Mouse (Mus musculus) heart, embryonic 13.5 days (tissue): ENCODE data around the gene Epha4. TPM values are rescaled to one million over a fixed set of nuclear protein-coding genes. Genes with fewer than 3 reads are reported as not detected.

Experiments
- ATAC-seq: fragments of 200-750 bp; cut with Nextera tagmentation; 2 replicates; pipeline ENCODE4 v1.8.0; 2017; ENCODE audit warnings: moderate TSS enrichment; ENCODE audit not compliant: insufficient number of reproducible peaks, low FRiP score, low TSS enrichment; ENCODE audit errors: extremely low read depth
- H3K27ac ChIP-seq: fragments of 300-500 bp; sonication (generic); replicated peaks from 2 replicates; pipeline ENCODE4 v1.5.1; 2015; ENCODE audit warnings: moderate library complexity, mild to moderate bottlenecking, inconsistent platforms
- H3K27me3 ChIP-seq: fragments of 300-500 bp; sonication (generic); replicated peaks from 2 replicates; pipeline ENCODE4 v1.6.1; 2015; ENCODE audit warnings: mild to moderate bottlenecking, inconsistent platforms
- H3K36me3 ChIP-seq: fragments of 300-500 bp; sonication (generic); 2 replicates; pipeline ENCODE4 v1.6.1; 2015; ENCODE audit warnings: mild to moderate bottlenecking, inconsistent platforms
- H3K4me1 ChIP-seq: fragments of 300-500 bp; sonication (generic); 2 replicates; pipeline ENCODE4 v1.6.1; 2015; ENCODE audit warnings: inconsistent platforms
- H3K4me2 ChIP-seq: fragments of 300-500 bp; sonication (generic); 2 replicates; pipeline ENCODE4 v1.6.1; 2015; ENCODE audit warnings: inconsistent platforms, mild to moderate bottlenecking, moderate library complexity
- H3K4me3 ChIP-seq: fragments of 300-500 bp; sonication (generic); 2 replicates; pipeline ENCODE4 v1.5.1; 2015; ENCODE audit warnings: moderate library complexity, mild to moderate bottlenecking, inconsistent platforms
- H3K9ac ChIP-seq: fragments of 300-500 bp; sonication (generic); 2 replicates; pipeline ENCODE4 v1.6.1; 2015; ENCODE audit warnings: inconsistent platforms, mild to moderate bottlenecking, moderate library complexity
- H3K9me3 ChIP-seq: fragments of 300-500 bp; sonication (generic); 2 replicates; pipeline ENCODE4 v1.6.1; 2016; ENCODE audit warnings: inconsistent platforms
- WGBS: fragments of 180-500 bp; shearing (Covaris S2); methylation state at CpG from one replicate; pipeline ENCODE4 v1.1.7; 2015; ENCODE audit warnings: mixed read lengths; 5-methylcytosine and 5-hydroxymethylcytosine counted together
- polyA plus RNA-seq: library from polyadenylated mRNA; unstranded; fragments of >200 nt; fragmentation: Nextera tagmentation; extraction: Ambion mirVana; gene quantifications from 2 replicates; pipeline ENCODE4 v1.2.1, GENCODE M21; 2015

The Epha4 gene
- polyA plus RNA-seq, 1 experiment from 2014 or later = 6.0 TPM

DNA sequence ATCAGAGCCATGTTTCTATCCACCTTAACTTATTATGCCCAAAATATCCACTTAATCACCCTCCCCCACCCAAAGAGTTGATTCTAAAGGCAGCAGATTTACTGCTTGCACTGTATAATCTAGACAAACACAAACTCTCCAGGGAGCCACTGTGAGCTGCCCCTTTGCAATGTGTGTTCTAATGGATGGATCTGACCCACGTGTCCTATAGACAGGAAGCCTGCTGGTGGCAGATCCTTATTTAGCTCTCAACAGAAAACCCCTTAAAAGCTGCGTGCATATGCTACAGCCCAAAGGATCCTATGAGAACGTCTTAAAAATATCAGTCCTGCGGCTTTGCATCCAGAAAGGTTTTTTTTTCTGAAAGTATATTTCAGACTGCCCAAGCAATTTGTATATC, 98.0 kb downstream of the Epha4 start:
- H3K4me1 ChIP-seq = peaks cover 21% of the 10 kb centered on the region
- no peak for ATAC-seq
- no peak overlapping the region for H3K9ac ChIP-seq
- H3K4me3 ChIP-seq = no peak overlapping the region
- H3K27ac ChIP-seq = no peak overlapping the region
- WGBS = 53% methylated on average over 4 of the region's 4 CpGs
- H3K4me2 ChIP-seq = no peak overlapping the region
- no peaks in the 10 kb centered on the region for H3K27me3 ChIP-seq
- no peaks in the 10 kb centered on the region for H3K9me3 ChIP-seq
- H3K36me3 ChIP-seq = no peaks in the 10 kb centered on the region

DNA sequence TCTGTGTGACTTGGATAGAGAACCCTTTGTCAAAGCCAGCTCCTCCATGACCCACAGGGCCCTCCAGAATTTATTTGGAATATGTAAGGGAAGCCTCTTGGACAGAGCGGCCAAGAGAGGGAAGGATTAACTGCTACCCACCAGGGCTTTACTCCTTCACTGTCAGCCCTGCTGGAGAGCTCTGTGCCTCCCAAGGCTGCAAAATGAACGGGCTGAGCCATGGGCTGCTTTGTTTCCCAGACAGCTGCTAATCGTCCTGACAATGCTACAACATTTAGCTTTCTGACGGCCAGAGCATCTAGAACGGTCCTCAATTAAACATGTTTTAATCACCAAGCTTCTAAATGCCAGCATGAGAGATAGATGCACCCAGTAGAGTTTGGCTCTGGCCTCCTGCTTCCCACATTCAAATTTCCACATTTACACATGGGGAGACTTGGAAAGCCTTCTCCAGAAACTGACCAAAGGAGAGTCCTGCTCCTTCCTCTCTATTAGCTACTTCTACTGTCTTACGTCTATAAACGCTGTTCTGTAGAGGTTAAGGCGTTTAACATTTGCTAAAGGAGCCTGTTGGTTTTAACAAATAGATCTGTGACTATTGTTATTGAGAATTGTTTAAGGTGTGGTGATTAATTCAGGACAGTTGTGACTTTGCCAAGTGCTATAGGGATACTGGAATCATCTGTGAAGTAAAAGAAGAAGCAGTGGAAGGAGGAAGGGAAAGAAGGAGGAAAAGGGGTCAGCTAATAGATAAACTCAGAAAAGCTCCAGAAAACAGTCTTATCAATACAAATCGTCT, 101.8 kb downstream of the Epha4 start:
- no peak overlapping the region for H3K4me2 ChIP-seq
- no peak overlapping the region for H3K27ac ChIP-seq
- no peaks in the 10 kb centered on the region for H3K36me3 ChIP-seq
- no peaks in the 10 kb centered on the region for H3K9me3 ChIP-seq
- no peak overlapping the region for H3K4me3 ChIP-seq
- WGBS = 39% methylated on average over 9 of the region's 9 CpGs
- no peaks in the 10 kb centered on the region for H3K27me3 ChIP-seq
- no peak overlapping the region for H3K9ac ChIP-seq
- no peak for ATAC-seq
- H3K4me1 ChIP-seq = peaks cover 19% of the 10 kb centered on the region

DNA sequence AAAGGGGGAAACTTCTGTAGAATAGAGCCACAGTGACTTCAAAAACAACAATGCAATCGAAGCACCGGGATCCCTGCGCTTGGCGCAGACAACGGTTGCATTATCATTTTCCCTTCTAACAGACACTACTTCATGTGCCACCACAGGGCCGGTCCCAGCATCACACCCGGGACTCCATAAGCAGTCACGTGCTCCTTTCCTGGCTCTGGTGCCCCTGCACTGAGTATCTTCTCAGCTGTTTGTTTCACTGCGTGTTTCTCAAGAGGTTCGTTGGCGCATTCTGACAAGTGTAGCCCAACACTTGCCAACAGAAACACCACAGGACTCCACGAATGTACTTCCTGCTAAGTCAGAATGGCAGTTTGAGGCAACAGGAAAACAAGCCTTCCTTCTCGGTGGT, 102.6 kb downstream of the Epha4 start:
- WGBS = 59% methylated on average over 13 of the region's 13 CpGs
- H3K4me2 ChIP-seq = 0 out of 2 replicates have a peak overlapping the region, but pooled peaks have one; percentile 9
- peaks cover 23% of the 10 kb centered on the region for H3K4me1 ChIP-seq
- no peaks in the 10 kb centered on the region for H3K9me3 ChIP-seq
- no peaks in the 10 kb centered on the region for H3K36me3 ChIP-seq
- H3K4me3 ChIP-seq = no peak overlapping the region
- ATAC-seq = no peak
- H3K27ac ChIP-seq = no peak overlapping the region
- H3K27me3 ChIP-seq = no peaks in the 10 kb centered on the region
- no peak overlapping the region for H3K9ac ChIP-seq

DNA sequence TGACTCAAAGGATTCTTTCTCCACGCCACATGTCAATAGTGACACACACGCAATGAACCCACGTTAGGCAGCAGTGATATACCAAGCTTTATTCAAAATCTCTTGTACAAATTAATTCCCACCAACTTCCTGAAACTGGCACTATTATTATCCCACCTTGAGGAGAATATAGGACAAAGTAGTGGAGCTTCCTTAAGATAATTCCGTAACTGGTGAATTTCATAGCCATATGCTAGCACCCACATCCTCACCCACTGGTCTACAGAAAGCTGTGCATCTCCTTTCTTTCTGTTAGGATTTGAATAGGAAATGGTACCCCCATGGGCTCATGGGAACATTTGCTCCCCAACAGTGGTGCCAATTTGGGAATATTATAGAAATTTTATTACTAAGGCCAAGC, 103.7 kb downstream of the Epha4 start:
- H3K36me3 ChIP-seq = no peaks in the 10 kb centered on the region
- WGBS = 90% methylated on average over 4 of the region's 4 CpGs

DNA sequence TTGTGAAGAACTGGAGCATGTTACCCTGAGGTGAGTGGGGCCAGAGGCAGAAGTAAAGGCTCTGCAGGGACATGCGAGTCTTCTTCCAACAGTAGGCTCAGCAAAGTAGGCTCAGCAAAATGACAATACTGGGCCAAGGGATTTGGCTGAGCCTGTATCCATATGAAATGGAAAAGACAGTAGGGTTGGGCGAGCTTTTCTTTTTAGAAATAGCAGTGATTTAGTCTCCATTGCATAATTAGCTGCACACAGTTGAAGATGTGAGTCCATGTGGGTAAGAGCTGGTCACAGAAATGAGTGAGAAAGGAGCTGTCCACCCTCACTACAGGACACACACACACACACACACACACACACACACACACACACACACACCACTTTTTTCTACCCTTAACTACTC, 104.2 kb downstream of the Epha4 start:
- Histone ChIP-seq H3K4me3 (no peak overlapping the region), H3K9ac (no peak overlapping the region), H3K9me3 (no peaks in the 10 kb centered on the region), H3K4me1 (peaks cover 23% of the 10 kb centered on the region), H3K27ac (no peak overlapping the region), H3K36me3 (no peaks in the 10 kb centered on the region), H3K27me3 (0 out of 2 replicates have a peak, but pooled peaks cover 4% of the 10 kb centered on the region), H3K4me2 (no peak overlapping the region)
- ATAC-seq = no peak
- WGBS = 86% methylated on average over 2 of the region's 2 CpGs

More for the DNA sequence above, 103.7 kb downstream of the Epha4 start:
- Histone ChIP-seq H3K4me2 (no peak overlapping the region), H3K4me3 (no peak overlapping the region), H3K9ac (no peak overlapping the region), H3K27ac (no peak overlapping the region), H3K27me3 (0 out of 2 replicates have a peak, but pooled peaks cover 4% of the 10 kb centered on the region), H3K9me3 (no peaks in the 10 kb centered on the region), H3K4me1 (peaks cover 23% of the 10 kb centered on the region)
- ATAC-seq = no peak

DNA sequence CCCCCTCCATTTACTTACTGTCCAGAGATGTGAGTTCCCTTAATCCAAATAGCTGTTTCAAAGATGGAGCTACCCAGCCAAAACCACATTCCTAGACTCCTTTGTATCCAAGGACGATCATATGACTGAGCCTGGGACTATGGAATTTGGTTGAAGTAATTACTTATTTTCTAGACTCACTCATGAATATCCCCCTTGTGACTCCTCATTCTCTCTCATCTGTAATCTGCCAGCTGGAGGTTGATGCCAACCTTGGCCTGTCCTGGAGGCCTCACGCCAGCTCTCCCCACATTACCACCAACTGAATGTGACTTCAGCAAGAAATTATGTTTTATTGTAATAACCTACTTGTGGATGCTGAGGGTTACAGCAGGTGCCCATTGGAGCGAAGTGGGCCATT, 104.7 kb downstream of the Epha4 start:
- peaks cover 23% of the 10 kb centered on the region for H3K4me1 ChIP-seq
- H3K9ac ChIP-seq = no peak overlapping the region
- no peaks in the 10 kb centered on the region for H3K9me3 ChIP-seq
- 89% methylated on average over 3 of the region's 3 CpGs for WGBS
- no peak overlapping the region for H3K4me3 ChIP-seq
- H3K27me3 ChIP-seq = 0 out of 2 replicates have a peak, but pooled peaks cover 4% of the 10 kb centered on the region
- H3K4me2 ChIP-seq = no peak overlapping the region
- H3K27ac ChIP-seq = no peak overlapping the region
- no peak for ATAC-seq
- no peaks in the 10 kb centered on the region for H3K36me3 ChIP-seq

DNA sequence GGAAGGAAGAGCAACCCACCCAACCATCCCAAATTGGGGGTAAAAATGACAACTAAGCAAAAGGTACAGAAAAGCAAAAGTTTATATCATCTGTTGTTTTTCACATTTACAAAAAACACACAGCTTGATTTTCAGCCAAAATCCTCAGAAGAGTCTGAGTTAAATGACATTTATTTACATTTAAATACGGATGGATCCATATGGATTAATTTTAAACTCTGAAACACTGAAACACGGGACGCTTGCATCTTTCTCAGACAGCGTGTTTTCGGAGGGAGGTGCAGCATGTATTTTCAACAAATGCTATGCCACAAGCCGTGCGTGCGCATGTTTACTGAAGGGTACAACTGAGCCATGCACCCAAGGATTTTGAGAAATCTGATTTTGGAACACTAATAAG, 105.4 kb downstream of the Epha4 start:
- Histone ChIP-seq H3K4me2 (no peak overlapping the region), H3K27me3 (0 out of 2 replicates have a peak, but pooled peaks cover 4% of the 10 kb centered on the region), H3K4me1 (peaks cover 27% of the 10 kb centered on the region), H3K4me3 (no peak overlapping the region), H3K27ac (no peak overlapping the region), H3K9me3 (no peaks in the 10 kb centered on the region), H3K36me3 (no peaks in the 10 kb centered on the region), H3K9ac (no peak overlapping the region)
- WGBS = 86% methylated on average over 8 of the region's 8 CpGs
- ATAC-seq = no peak

DNA sequence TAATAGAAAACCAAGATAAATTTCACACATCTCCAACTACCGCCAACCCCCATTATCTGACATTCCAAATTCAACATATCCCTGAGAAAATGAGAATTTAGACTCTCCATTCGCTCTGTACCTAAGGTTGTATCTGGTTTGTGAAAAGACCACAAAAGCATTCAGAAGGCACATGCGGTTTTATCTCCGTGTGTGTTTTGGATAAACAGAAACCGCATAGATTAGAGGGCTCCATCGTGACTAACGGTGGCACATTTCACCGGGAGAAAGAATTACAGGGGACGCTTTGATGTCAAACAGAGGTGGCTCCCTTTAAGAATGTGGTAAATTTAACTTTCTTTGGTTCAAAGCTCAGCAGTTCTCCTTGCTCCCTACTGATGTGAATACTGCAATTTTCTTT, 107.5 kb downstream of the Epha4 start:
- WGBS = 38% methylated on average over 9 of the region's 9 CpGs
- ATAC-seq = no peak
- Histone ChIP-seq H3K9ac (no peak overlapping the region), H3K27me3 (0 out of 2 replicates have a peak, but pooled peaks cover 4% of the 10 kb centered on the region), H3K4me2 (no peak overlapping the region), H3K27ac (no peak overlapping the region), H3K4me1 (peaks cover 32% of the 10 kb centered on the region), H3K4me3 (no peak overlapping the region), H3K36me3 (no peaks in the 10 kb centered on the region), H3K9me3 (no peaks in the 10 kb centered on the region)

DNA sequence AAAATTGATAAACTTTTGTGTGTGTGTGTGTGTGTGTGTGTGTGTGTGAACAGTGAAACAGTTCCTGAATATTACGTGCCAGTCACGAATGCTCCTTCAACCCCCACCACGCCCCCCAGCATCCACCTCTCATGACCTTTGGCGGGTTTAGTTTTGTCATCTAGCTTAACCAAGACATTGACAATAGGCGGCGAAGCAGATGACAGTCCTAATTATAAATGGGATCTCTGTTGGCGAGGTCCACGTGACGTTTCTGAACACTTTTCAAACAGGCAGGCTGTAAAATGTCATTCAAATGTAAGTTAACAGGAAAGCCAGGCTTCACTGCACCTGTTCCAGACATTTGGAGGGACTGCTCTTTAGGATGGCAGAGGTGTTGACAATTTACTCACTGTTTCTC, 108.3 kb downstream of the Epha4 start:
- Histone ChIP-seq H3K9me3 (no peaks in the 10 kb centered on the region), H3K4me1 (peaks cover 30% of the 10 kb centered on the region), H3K27me3 (0 out of 2 replicates have a peak, but pooled peaks cover 4% of the 10 kb centered on the region), H3K4me3 (no peak overlapping the region), H3K27ac (no peak overlapping the region), H3K9ac (no peak overlapping the region), H3K36me3 (no peaks in the 10 kb centered on the region), H3K4me2 (no peak overlapping the region)
- 86% methylated on average over 9 of the region's 9 CpGs for WGBS
- ATAC-seq = no peak

DNA sequence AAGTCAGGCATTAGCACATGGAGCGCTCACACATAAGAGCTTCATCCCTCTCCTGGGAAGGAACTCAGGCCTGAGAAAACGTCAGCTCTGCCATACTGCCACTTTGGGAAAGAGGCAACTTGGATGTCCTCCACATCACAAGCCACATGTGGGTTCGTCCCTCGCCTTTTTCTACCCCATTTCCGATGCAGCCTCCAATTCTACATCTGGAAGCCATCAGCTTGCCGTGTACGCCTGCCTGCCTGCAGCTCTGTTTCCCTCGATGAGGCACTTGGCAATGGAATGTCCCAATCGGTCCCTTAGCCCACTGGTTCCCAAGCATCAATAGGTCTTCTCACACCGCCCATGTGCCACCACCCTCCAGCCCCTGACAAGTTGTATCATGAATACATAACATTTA, 110.4 kb downstream of the Epha4 start:
- Histone ChIP-seq H3K9ac (no peak overlapping the region), H3K9me3 (no peaks in the 10 kb centered on the region), H3K27ac (no peak overlapping the region), H3K4me3 (no peak overlapping the region), H3K36me3 (no peaks in the 10 kb centered on the region), H3K4me1 (peaks cover 25% of the 10 kb centered on the region), H3K27me3 (0 out of 2 replicates have a peak, but pooled peaks cover 4% of the 10 kb centered on the region), H3K4me2 (no peak overlapping the region)
- ATAC-seq = no peak
- 46% methylated on average over 10 of the region's 10 CpGs for WGBS

DNA sequence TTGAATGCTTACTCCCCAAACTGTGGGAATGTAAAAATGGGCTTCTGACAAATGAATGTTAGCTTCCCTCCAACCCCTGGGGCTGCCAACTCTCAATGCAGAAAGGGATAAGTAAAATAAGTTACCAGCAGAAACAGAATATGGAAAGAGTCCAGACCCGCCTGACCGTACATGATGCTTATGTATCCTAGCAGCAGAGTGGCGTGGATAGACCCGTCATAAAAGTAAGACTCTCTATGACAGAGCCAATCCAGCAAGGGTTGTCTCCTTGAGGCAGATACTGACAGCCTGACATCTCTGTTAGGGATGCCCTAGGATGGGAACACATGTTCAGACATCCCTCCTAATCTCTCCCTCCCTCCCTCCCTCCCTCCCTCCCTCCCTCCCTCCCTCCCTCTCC, 111.9 kb downstream of the Epha4 start:
- H3K4me3 ChIP-seq = no peak overlapping the region
- H3K27me3 ChIP-seq = 0 out of 2 replicates have a peak, but pooled peaks cover 4% of the 10 kb centered on the region
- 47% methylated on average over 4 of the region's 4 CpGs for WGBS
- H3K4me1 ChIP-seq = peaks cover 25% of the 10 kb centered on the region
- H3K9ac ChIP-seq = no peak overlapping the region
- peaks cover 5% of the 10 kb centered on the region; the same call in 1 of the 2 replicates for H3K36me3 ChIP-seq
- H3K27ac ChIP-seq = no peak overlapping the region
- no peak for ATAC-seq
- no peak overlapping the region for H3K4me2 ChIP-seq
- no peaks in the 10 kb centered on the region for H3K9me3 ChIP-seq

DNA sequence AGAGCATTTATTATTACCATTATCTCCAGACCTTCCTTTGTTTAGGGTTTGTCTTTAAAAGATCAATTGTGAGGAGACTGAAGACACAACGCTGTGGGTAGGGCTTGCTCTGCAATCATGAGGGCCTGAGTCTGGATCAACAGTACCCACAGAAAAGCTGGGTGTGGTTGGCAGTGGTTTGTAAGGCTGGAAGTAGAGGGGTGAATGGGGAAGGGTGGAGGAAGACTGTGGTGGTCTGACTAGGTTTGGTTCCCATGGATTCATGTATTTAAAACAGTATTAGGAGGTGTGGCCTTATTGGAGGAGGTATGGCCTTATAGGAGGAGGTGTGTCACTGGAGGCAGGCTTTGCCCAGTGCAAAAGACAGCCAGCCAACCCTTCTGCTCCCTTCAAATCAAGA, 113.4 kb downstream of the Epha4 start:
- no peak for ATAC-seq
- peaks cover 20% of the 10 kb centered on the region for H3K4me1 ChIP-seq
- no peak overlapping the region for H3K4me3 ChIP-seq
- no peak overlapping the region for H3K9ac ChIP-seq
- H3K4me2 ChIP-seq = no peak overlapping the region
- H3K36me3 ChIP-seq = peaks cover 9% of the 10 kb centered on the region; the same call in 1 of the 2 replicates
- no peaks in the 10 kb centered on the region for H3K9me3 ChIP-seq
- no peak overlapping the region for H3K27ac ChIP-seq
- 68% methylated on average over 1 of the region's 1 CpGs for WGBS
- H3K27me3 ChIP-seq = no peaks in the 10 kb centered on the region
